Mouse (Mus musculus): ENCODE data around the gene Etv6. TPM values are rescaled to one million over a fixed set of nuclear protein-coding genes. Genes with fewer than 3 reads are reported as not detected.
"Not testable (repeated sequence)": the region's sequence is repeated elsewhere in the genome, so short reads cannot be mapped to it uniquely, and the experiment has no call there.

Etv6 gene
- 12.6 and 14.0 TPM in 2 replicates for polyA plus RNA-seq (2015; fragmentation: Nextera tagmentation; extraction: Ambion mirVana)

DNA sequence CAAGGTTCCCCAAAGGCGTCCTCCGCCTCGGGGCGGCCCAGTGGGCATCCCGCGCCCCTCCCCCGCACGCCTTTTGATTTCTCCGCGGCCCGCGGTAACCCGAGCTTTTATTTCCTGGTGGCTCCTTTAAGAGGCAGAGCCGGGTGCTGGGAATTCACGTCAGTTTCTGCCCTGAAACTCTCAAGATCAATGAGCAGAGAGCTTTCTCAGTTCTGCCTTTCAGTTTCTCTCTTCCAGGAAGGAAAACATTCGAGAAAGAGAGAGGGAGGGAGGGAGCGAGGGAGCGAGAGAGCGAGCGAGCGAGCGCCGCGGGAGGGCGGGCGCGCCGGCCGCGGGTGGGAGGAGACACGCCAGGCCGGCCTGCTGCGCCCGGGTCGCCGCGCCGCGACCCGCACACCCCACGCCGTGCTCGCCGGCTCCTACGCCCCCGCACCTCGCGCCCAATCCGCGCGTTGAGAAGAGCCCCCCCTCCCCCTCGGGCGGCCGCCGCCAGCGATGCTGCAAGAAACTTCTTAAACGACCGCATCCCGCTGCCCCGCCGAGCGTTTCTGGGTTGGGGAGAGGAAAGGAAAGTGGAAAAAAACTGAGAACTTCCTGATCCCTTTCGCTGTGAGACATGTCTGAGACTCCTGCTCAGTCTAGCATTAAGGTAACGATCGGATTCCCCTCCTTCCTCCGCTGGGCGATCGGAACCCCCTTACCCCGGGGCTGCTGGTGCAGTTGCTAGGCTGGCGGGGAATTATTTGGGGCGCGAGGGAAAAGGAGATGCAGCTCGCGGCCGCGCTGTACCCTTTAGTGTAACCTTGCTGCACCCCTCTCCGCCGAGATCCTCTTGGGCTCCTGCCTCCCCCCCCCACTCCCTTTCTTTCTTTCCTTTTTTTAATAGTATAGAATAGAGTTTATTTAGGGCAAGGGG lies at the start of gene Etv6:
Gene Etv6 (plus strand): TSS at position 211 of the 916 bp plus-strand sequence.
- no peaks in the 10 kb centered on the region for H3K27me3 ChIP-seq (ENCODE audit: control insufficient read depth, insufficient read depth, low read depth, low read length)
- H3K27ac ChIP-seq (ENCODE audit: low read length), result peak within 1 kb of the TSS; percentile 100
- peaks cover 34% of the 10 kb centered on the region for H3K4me1 ChIP-seq (replicated peaks; ENCODE audit: control insufficient read depth, insufficient read depth, low read length)
- peak; percentile 78 for ATAC-seq (ENCODE audit: low read depth)
- H3K4me3 ChIP-seq (ENCODE audit: low read length), result peak within 1 kb of the TSS; percentile 72
- no peaks in the 10 kb centered on the region for H3K9me3 ChIP-seq (ENCODE audit: control insufficient read depth, low read length)
- peak within 1 kb of the TSS; percentile 96 for H3K9ac ChIP-seq (ENCODE audit: low read length)
- peak within 1 kb of the TSS; percentile 62 for H3K4me2 ChIP-seq (ENCODE audit: low read depth, low read length)
- H3K36me3 ChIP-seq (ENCODE audit: control insufficient read depth, insufficient read depth, low read length), result no peaks in the 10 kb centered on the region
- WGBS, result 0% methylated on average over 56 of the region's 78 CpGs

- Histone ChIP-seq H3K4me1 (replicated peaks; ENCODE audit: control insufficient read depth, insufficient read depth, low read length) (0 out of 2 replicates have a peak, but pooled peaks cover 3% of the 10 kb centered on the region), H3K9ac (ENCODE audit: low read length) (no peak overlapping the region), H3K9me3 (ENCODE audit: control insufficient read depth, low read length) (no peaks in the 10 kb centered on the region), H3K36me3 (ENCODE audit: control insufficient read depth, insufficient read depth, low read length) (no peaks in the 10 kb centered on the region), H3K27me3 (ENCODE audit: control insufficient read depth, insufficient read depth, low read depth, low read length) (no peaks in the 10 kb centered on the region), H3K4me3 (ENCODE audit: low read length) (no peak overlapping the region), H3K27ac (ENCODE audit: low read length) (no peak overlapping the region), H3K4me2 (ENCODE audit: low read depth, low read length) (no peak overlapping the region)
- 65% methylated on average over 2 of the region's 2 CpGs for WGBS
- no peak for ATAC-seq (ENCODE audit: low read depth)
These were observed 49.3 kb upstream of the Etv6 start for GRCm38 (mm10) chr6:133986161-133986560.

GRCm38 (mm10) chr6:133987068-133987591 lies 48.4 kb upstream of the Etv6 start:
- 71% methylated on average over 2 of the region's 2 CpGs for WGBS
- H3K4me1 ChIP-seq (replicated peaks; ENCODE audit: control insufficient read depth, insufficient read depth, low read length), result 0 out of 2 replicates have a peak, but pooled peaks cover 3% of the 10 kb centered on the region
- H3K27ac ChIP-seq (ENCODE audit: low read length), result no peak overlapping the region
- ATAC-seq (ENCODE audit: low read depth), result no peak
- no peak overlapping the region for H3K4me2 ChIP-seq (ENCODE audit: low read depth, low read length)
- H3K9me3 ChIP-seq (ENCODE audit: control insufficient read depth, low read length), result no peaks in the 10 kb centered on the region
- no peak overlapping the region for H3K4me3 ChIP-seq (ENCODE audit: low read length)
- H3K27me3 ChIP-seq (ENCODE audit: control insufficient read depth, insufficient read depth, low read depth, low read length), result no peaks in the 10 kb centered on the region
- H3K9ac ChIP-seq (ENCODE audit: low read length), result no peak overlapping the region
- H3K36me3 ChIP-seq (ENCODE audit: control insufficient read depth, insufficient read depth, low read length), result no peaks in the 10 kb centered on the region

GRCm38 (mm10) chr6:133988011-133988410 lies 47.5 kb upstream of the Etv6 start:
- no peaks in the 10 kb centered on the region for H3K27me3 ChIP-seq (ENCODE audit: control insufficient read depth, insufficient read depth, low read depth, low read length)
- H3K9ac ChIP-seq (ENCODE audit: low read length), result no peak overlapping the region
- no peaks in the 10 kb centered on the region for H3K36me3 ChIP-seq (ENCODE audit: control insufficient read depth, insufficient read depth, low read length)
- no peak for ATAC-seq (ENCODE audit: low read depth)
- no peaks in the 10 kb centered on the region for H3K9me3 ChIP-seq (ENCODE audit: control insufficient read depth, low read length)
- H3K4me3 ChIP-seq (ENCODE audit: low read length), result no peak overlapping the region
- WGBS, result 39% methylated on average over 9 of the region's 9 CpGs
- H3K4me2 ChIP-seq (ENCODE audit: low read depth, low read length), result no peak overlapping the region
- no peak overlapping the region for H3K27ac ChIP-seq (ENCODE audit: low read length)
- H3K4me1 ChIP-seq (replicated peaks; ENCODE audit: control insufficient read depth, insufficient read depth, low read length), result 0 out of 2 replicates have a peak, but pooled peaks cover 3% of the 10 kb centered on the region

- ATAC-seq (ENCODE audit: low read depth), result no peak
- Histone ChIP-seq H3K27ac (ENCODE audit: low read length) (no peak overlapping the region), H3K4me2 (ENCODE audit: low read depth, low read length) (no peak overlapping the region)
These were observed 38.0 kb upstream of the Etv6 start for GRCm38 (mm10) chr6:133997461-133997860.

DNA sequence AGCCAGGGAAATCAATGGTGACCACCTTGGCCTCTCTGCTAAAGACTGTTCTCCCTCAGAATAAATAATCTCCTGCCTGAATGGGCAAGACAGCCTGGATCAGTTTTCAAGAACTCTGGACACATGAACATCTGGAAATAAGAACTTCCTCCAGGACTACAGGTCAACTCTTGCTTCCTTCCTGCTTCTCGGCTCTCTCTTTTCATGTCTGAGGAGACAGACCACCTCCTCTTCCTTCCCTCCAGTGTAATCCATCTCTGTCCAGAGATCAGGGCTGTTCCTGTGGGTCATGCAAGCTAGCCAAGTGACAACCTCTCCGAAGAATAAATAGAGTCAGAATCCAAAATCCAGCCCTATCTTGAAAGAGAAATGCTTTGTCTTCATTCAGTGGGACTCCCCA lies 37.6 kb upstream of the Etv6 start:
- Histone ChIP-seq H3K4me3 (ENCODE audit: low read length) (no peak overlapping the region), H3K4me2 (ENCODE audit: low read depth, low read length) (no peak overlapping the region), H3K4me1 (replicated peaks; ENCODE audit: control insufficient read depth, insufficient read depth, low read length) (no peaks in the 10 kb centered on the region), H3K9me3 (ENCODE audit: control insufficient read depth, low read length) (no peaks in the 10 kb centered on the region), H3K36me3 (ENCODE audit: control insufficient read depth, insufficient read depth, low read length) (no peaks in the 10 kb centered on the region), H3K27me3 (ENCODE audit: control insufficient read depth, insufficient read depth, low read depth, low read length) (no peaks in the 10 kb centered on the region), H3K27ac (ENCODE audit: low read length) (no peak overlapping the region), H3K9ac (ENCODE audit: low read length) (no peak overlapping the region)
- 55% methylated on average over 2 of the region's 2 CpGs for WGBS
- ATAC-seq (ENCODE audit: low read depth), result peak; percentile 43; the same call in 1 of the 2 replicates

More at GRCm38 (mm10) chr6:133997461-133997860, 38.0 kb upstream of the Etv6 start:
- H3K9me3 ChIP-seq (ENCODE audit: control insufficient read depth, low read length), result no peaks in the 10 kb centered on the region
- no peaks in the 10 kb centered on the region for H3K27me3 ChIP-seq (ENCODE audit: control insufficient read depth, insufficient read depth, low read depth, low read length)
- H3K4me1 ChIP-seq (replicated peaks; ENCODE audit: control insufficient read depth, insufficient read depth, low read length), result no peaks in the 10 kb centered on the region
- H3K4me3 ChIP-seq (ENCODE audit: low read length), result no peak overlapping the region
- H3K36me3 ChIP-seq (ENCODE audit: control insufficient read depth, insufficient read depth, low read length), result no peaks in the 10 kb centered on the region
- no peak overlapping the region for H3K9ac ChIP-seq (ENCODE audit: low read length)
- WGBS, result 69% methylated on average over 2 of the region's 2 CpGs

- not testable (repeated sequence) for H3K27me3 ChIP-seq (ENCODE audit: control insufficient read depth, insufficient read depth, low read depth, low read length); H3K9ac ChIP-seq (ENCODE audit: low read length); H3K4me1 ChIP-seq (replicated peaks; ENCODE audit: control insufficient read depth, insufficient read depth, low read length); H3K27ac ChIP-seq (ENCODE audit: low read length); ATAC-seq (ENCODE audit: low read depth); H3K4me2 ChIP-seq (ENCODE audit: low read depth, low read length); H3K4me3 ChIP-seq (ENCODE audit: low read length); H3K9me3 ChIP-seq (ENCODE audit: control insufficient read depth, low read length); H3K36me3 ChIP-seq (ENCODE audit: control insufficient read depth, insufficient read depth, low read length)
- WGBS, result 36% methylated on average over 5 of the region's 12 CpGs
These were observed 20.9 kb upstream of the Etv6 start for GRCm38 (mm10) chr6:134014488-134015110.

DNA sequence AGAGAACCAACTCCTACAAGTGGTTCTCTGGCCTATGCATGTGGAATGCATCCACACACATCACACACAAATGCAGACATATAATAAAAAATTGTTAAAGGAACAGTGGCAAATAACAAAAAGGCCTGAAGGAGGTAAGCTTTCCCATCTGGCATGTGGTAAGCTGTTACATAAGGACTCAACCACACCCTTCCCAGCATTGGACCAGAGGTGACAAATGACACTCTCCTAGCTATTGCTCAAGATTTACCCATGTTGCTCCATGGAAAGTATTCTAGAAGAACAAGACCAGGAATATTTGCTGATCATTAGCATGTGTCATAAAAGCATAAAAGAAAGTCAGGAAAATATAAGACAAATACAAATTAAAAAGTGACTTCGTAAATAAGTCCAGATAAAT lies 16.7 kb upstream of the Etv6 start:
- Histone ChIP-seq H3K4me3 (ENCODE audit: low read length) (no peak overlapping the region), H3K27ac (ENCODE audit: low read length) (no peak overlapping the region), H3K9ac (ENCODE audit: low read length) (no peak overlapping the region), H3K36me3 (ENCODE audit: control insufficient read depth, insufficient read depth, low read length) (no peaks in the 10 kb centered on the region), H3K4me1 (replicated peaks; ENCODE audit: control insufficient read depth, insufficient read depth, low read length) (no peaks in the 10 kb centered on the region), H3K9me3 (ENCODE audit: control insufficient read depth, low read length) (no peaks in the 10 kb centered on the region), H3K4me2 (ENCODE audit: low read depth, low read length) (no peak overlapping the region), H3K27me3 (ENCODE audit: control insufficient read depth, insufficient read depth, low read depth, low read length) (no peaks in the 10 kb centered on the region)
- 81% methylated on average over 1 of the region's 1 CpGs for WGBS
- ATAC-seq (ENCODE audit: low read depth), result no peak

DNA sequence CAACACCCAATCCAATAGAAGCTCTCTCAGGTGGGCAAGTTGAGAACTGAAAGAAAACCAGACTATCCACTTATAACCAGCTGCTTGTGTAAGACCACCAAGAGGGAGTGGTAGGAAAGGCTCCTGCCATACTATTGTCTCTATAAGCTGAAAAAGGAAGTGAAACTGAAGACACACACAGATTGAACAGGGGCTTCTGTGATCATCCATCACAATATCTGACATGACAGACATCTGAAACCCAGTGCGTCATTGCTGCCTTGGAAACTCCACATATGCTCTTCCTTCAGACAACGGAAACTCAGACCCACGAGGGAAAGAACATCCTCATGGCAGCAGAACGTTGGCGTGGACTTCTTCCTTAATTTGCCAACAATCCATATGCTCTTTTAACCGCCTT lies 14.7 kb upstream of the Etv6 start:
- WGBS, result 73% methylated on average over 6 of the region's 6 CpGs
- Histone ChIP-seq H3K27me3 (ENCODE audit: control insufficient read depth, insufficient read depth, low read depth, low read length) (no peaks in the 10 kb centered on the region), H3K36me3 (ENCODE audit: control insufficient read depth, insufficient read depth, low read length) (no peaks in the 10 kb centered on the region), H3K4me2 (ENCODE audit: low read depth, low read length) (no peak overlapping the region), H3K27ac (ENCODE audit: low read length) (no peak overlapping the region), H3K9me3 (ENCODE audit: control insufficient read depth, low read length) (no peaks in the 10 kb centered on the region), H3K4me3 (ENCODE audit: low read length) (no peak overlapping the region), H3K4me1 (replicated peaks; ENCODE audit: control insufficient read depth, insufficient read depth, low read length) (no peaks in the 10 kb centered on the region), H3K9ac (ENCODE audit: low read length) (no peak overlapping the region)
- no peak for ATAC-seq (ENCODE audit: low read depth)
